Mouse (Mus musculus) heart, adult 2 months (tissue): ENCODE results near the gene Plxna4.

Source experiments
- CTCF ChIP-seq: fragments of 200-600 bp; IDR thresholded peaks from 2 replicates; pipeline ENCODE4 v1.8.1; 2022; ENCODE audit warnings: antibody characterized with exemption, mild to moderate bottlenecking, moderate library complexity
- EP300 ChIP-seq: fragments of 200-500 bp; IDR thresholded peaks from 2 replicates; pipeline ENCODE4 v1.6.1; 2011; ENCODE audit warnings: low read depth, low read length, control low read depth; ENCODE audit not compliant: insufficient read depth

GRCm38 (mm10) chr6:32342727-32343126 lies 245.3 kb downstream of the Plxna4 start:
- TF ChIP-seq CTCF (no peak), EP300 (no peak)
